Mouse (Mus musculus) CH12.LX (cell line): ENCODE results near the gene Ninl. TPM values are rescaled to one million over a fixed set of nuclear protein-coding genes. Genes with fewer than 3 reads are reported as not detected.

Source experiments
- DNase-seq: peaks from one replicate; pipeline ENCODE4 v3.0.0-alpha.2; 2013; ENCODE audit errors: extremely low read depth
- H3K27ac ChIP-seq: 2 replicates; pipeline ENCODE4 v1.5.1; 2012; ENCODE audit warnings: low read depth, mild to moderate bottlenecking, control low read depth, moderate library complexity; ENCODE audit not compliant: insufficient read depth
- H3K27me3 ChIP-seq: replicated peaks from 2 replicates; pipeline ENCODE3; 2012; ENCODE audit warnings: inconsistent platforms
- H3K36me3 ChIP-seq, 2 experiments: replicated peaks in 1 of 2; 2 replicates each; pipeline versions ENCODE3 to v1.6.1; 2012; ENCODE audit warnings: inconsistent platforms in 1 of 2, low read length in 1 of 2, mild to moderate bottlenecking in 1 of 2, mixed read lengths in 1 of 2, moderate library complexity in 1 of 2; ENCODE audit not compliant: control insufficient read depth in 1 of 2, insufficient read depth in 1 of 2
- H3K4me1 ChIP-seq, 2 experiments: 2 replicates each; pipeline ENCODE4 v1.6.1; 2012; ENCODE audit warnings: inconsistent platforms in 1 of 2, moderate library complexity in 1 of 2; ENCODE audit not compliant: insufficient read depth in 2 of 2, control insufficient read depth in 1 of 2
- H3K4me2 ChIP-seq: 2 replicates; pipeline ENCODE4 v1.6.1; 2012; ENCODE audit warnings: low read depth, mild to moderate bottlenecking, control low read depth; ENCODE audit not compliant: poor library complexity, insufficient read depth, severe bottlenecking
- H3K4me3 ChIP-seq, 3 experiments: fragments of 150-350 bp in 1 of 3; sonication (generic) in 1 of 3; replicated peaks in 1 of 3; 2 replicates each; pipeline versions ENCODE3 to v1.5.1; 2011 to 2012; ENCODE audit warnings: low read depth in 2 of 3, low read length in 2 of 3, mild to moderate bottlenecking in 2 of 3, moderate library complexity in 2 of 3, control low read depth in 1 of 3, improper control_type of control experiment in 1 of 3, inconsistent platforms in 1 of 3, mixed read lengths in 1 of 3; ENCODE audit not compliant: poor library complexity in 1 of 3
- H3K79me2 ChIP-seq: replicated peaks from 2 replicates; pipeline ENCODE4 v1.6.1; 2012; ENCODE audit warnings: mild to moderate bottlenecking, moderate library complexity; ENCODE audit not compliant: control insufficient read depth, poor library complexity, insufficient read depth, severe bottlenecking; ENCODE audit errors: extremely low read depth
- H3K9ac ChIP-seq: 2 replicates; pipeline ENCODE4 v1.6.1; 2012; ENCODE audit warnings: low read depth, mild to moderate bottlenecking, control low read depth, moderate library complexity; ENCODE audit not compliant: insufficient read depth
- H3K9me3 ChIP-seq: replicated peaks from 2 replicates; pipeline ENCODE3; 2012; ENCODE audit warnings: low read length, inconsistent platforms, mixed read lengths
- BHLHE40 ChIP-seq: IDR thresholded peaks from 2 replicates; pipeline ENCODE4 v1.6.1; 2011; ENCODE audit warnings: mild to moderate bottlenecking, low read depth, low read length, improper control_type of control experiment
- CHD1 ChIP-seq: IDR thresholded peaks from 2 replicates; pipeline ENCODE4 v1.6.1; 2012; ENCODE audit warnings: low read depth, low read length, improper control_type of control experiment, inconsistent platforms
- CHD2 ChIP-seq: IDR thresholded peaks from 2 replicates; pipeline ENCODE4 v1.6.1; 2011; ENCODE audit warnings: low read length, improper control_type of control experiment
- EP300 ChIP-seq: IDR thresholded peaks from 2 replicates; pipeline ENCODE4 v1.6.1; 2011; ENCODE audit warnings: low read length, improper control_type of control experiment
- ETS1 ChIP-seq: conservative IDR thresholded peaks from 2 replicates; pipeline ENCODE4 v1.6.1; 2012; ENCODE audit warnings: low read depth, mild to moderate bottlenecking, inconsistent platforms, low read length, improper control_type of control experiment, moderate library complexity
- HCFC1 ChIP-seq: IDR thresholded peaks from 2 replicates; pipeline ENCODE4 v1.6.1; 2012; ENCODE audit warnings: low read depth, mild to moderate bottlenecking, inconsistent platforms, low read length, improper control_type of control experiment
- IRF4 ChIP-seq: IDR thresholded peaks from 2 replicates; pipeline ENCODE4 v1.6.1; 2014; ENCODE audit warnings: low read depth, mild to moderate bottlenecking, inconsistent platforms, low read length, improper control_type of control experiment
- MAX ChIP-seq: IDR thresholded peaks from 2 replicates; pipeline ENCODE4 v1.6.1; 2011; ENCODE audit warnings: low read length, improper control_type of control experiment
- MEF2A ChIP-seq: IDR thresholded peaks from 2 replicates; pipeline ENCODE4 v1.6.1; 2014; ENCODE audit warnings: low read depth, mild to moderate bottlenecking, inconsistent platforms, low read length, improper control_type of control experiment, borderline replicate concordance
- MXI1 ChIP-seq: IDR thresholded peaks from 2 replicates; pipeline ENCODE4 v1.6.1; 2011; ENCODE audit warnings: mild to moderate bottlenecking, low read depth, low read length, improper control_type of control experiment
- MYC ChIP-seq: IDR thresholded peaks from 2 replicates; pipeline ENCODE4 v1.6.1; 2011; ENCODE audit warnings: low read depth, mild to moderate bottlenecking, improper control_type of control experiment, low read length
- NELFE ChIP-seq: IDR thresholded peaks from 2 replicates; pipeline ENCODE4 v1.6.1; 2011; ENCODE audit warnings: low read depth, low read length, improper control_type of control experiment
- NRF1 ChIP-seq: IDR thresholded peaks from 2 replicates; pipeline ENCODE4 v1.6.1; 2014; ENCODE audit warnings: low read depth, mild to moderate bottlenecking, inconsistent platforms, low read length, improper control_type of control experiment, moderate library complexity
- RCOR1 ChIP-seq: conservative IDR thresholded peaks from 2 replicates; pipeline ENCODE4 v1.6.1; 2012; ENCODE audit warnings: low read depth, mild to moderate bottlenecking, inconsistent platforms, low read length, improper control_type of control experiment
- SIN3A ChIP-seq: IDR thresholded peaks from 2 replicates; pipeline ENCODE4 v1.6.1; 2012; ENCODE audit warnings: low read length, improper control_type of control experiment, inconsistent platforms
- SMC3 ChIP-seq: IDR thresholded peaks from 2 replicates; pipeline ENCODE4 v1.6.1; 2011; ENCODE audit warnings: low read depth, low read length, improper control_type of control experiment
- TCF12 ChIP-seq: IDR thresholded peaks from 2 replicates; pipeline ENCODE4 v1.6.1; 2014; ENCODE audit warnings: low read depth, mild to moderate bottlenecking, inconsistent platforms, low read length, improper control_type of control experiment
- UBTF ChIP-seq: IDR thresholded peaks from 2 replicates; pipeline ENCODE4 v1.6.1; 2012; ENCODE audit warnings: low read depth, mild to moderate bottlenecking, inconsistent platforms, low read length, improper control_type of control experiment, moderate library complexity
- USF1 ChIP-seq: IDR thresholded peaks from 2 replicates; pipeline ENCODE4 v1.6.1; 2014; ENCODE audit warnings: low read depth, mild to moderate bottlenecking, inconsistent platforms, low read length, improper control_type of control experiment
- ZC3H11A ChIP-seq: IDR thresholded peaks from 2 replicates; pipeline ENCODE4 v1.6.1; 2012; ENCODE audit warnings: low read depth, mild to moderate bottlenecking, inconsistent platforms, low read length, improper control_type of control experiment
- ZMIZ1 ChIP-seq: IDR thresholded peaks from 2 replicates; pipeline ENCODE4 v1.6.1; 2012; ENCODE audit warnings: low read depth, mild to moderate bottlenecking, inconsistent platforms, low read length, improper control_type of control experiment
- dilution Hi-C: fragments of 300-500 bp; cut with MboI; formaldehyde crosslinking; loops from 2 replicates; pipeline ENCODE4 v1.14.3; 2020; ENCODE audit warnings: low sequenced_read_pairs; ENCODE audit not compliant: extremely low pct_unique_long_range_greater_than_20kb, extremely low pct_ligation_motif_present
- in situ Hi-C: fragments of 300-500 bp; cut with MboI; formaldehyde crosslinking; loops from 3 replicates; pipeline ENCODE4 v1.14.3; 2019; ENCODE audit warnings: low sequenced_read_pairs, low pct_ligation_motif_present, low pct_unique_long_range_greater_than_20kb, mixed read lengths
- polyA plus RNA-seq: library from polyadenylated mRNA; unstranded; fragments of >175 nt; gene quantifications from 2 replicates; pipeline ENCODE4 v1.2.1, GENCODE M21; 2012; ENCODE audit warnings: low read depth; ENCODE audit not compliant: insufficient read length
- total RNA-seq, 2 experiments: library from RNA; depleted of rRNA; stranded (reverse); fragments of 300-350 nt in 1 of 2; fragments of >200 nt in 1 of 2; gene quantifications; 2 replicates each; pipeline ENCODE4 v1.2.3; 2012 to 2014

The Ninl gene
- total and polyA plus RNA-seq, 3 experiments, result 1.8 to 6.6 (median 3.5) TPM

DNA sequence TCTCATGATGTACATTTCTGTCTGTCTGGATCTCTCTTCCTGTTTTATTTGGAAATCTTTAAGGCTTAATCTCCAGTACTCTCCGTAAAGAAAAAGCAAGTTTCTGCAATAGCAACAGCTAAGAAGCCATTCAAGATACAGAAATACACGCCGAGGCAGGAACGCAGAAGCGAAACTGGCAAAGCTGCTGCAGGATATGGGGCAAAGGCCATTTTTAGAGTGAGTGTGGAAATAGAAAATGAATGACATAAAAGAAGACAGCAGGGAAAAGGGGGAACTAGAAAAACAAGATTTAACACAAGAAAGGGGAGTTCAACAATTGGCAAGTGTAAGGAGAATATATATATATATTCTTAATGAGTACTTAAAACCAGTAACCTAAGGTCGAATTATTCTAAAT lies 117.5 kb downstream of the Ninl start:
- DNase-seq, result peak; percentile 61
- H3K9me3 ChIP-seq, result no peaks in the 10 kb centered on the region
- in situ Hi-C loops (no loop called here), dilution Hi-C loops (no loop called here)
- H3K4me2 ChIP-seq, result peak overlapping the region; percentile 96; the same call in 1 of the 2 replicates
- H3K79me2 ChIP-seq, result peaks cover 4% of the 10 kb centered on the region; the same call in 1 of the 2 replicates
- no peaks in the 10 kb centered on the region for H3K27me3 ChIP-seq
- TF ChIP-seq CHD2, result no peak
- TF ChIP-seq IRF4, result peak; percentile 85
- TF ChIP-seq RCOR1, result 0 out of 2 replicates have a peak, but pooled peaks have one; percentile 56
- TF ChIP-seq NELFE, result no peak
- no peak for TF ChIP-seq BHLHE40
- no peak for TF ChIP-seq SMC3
- no peak for TF ChIP-seq NRF1
- peak; percentile 81 for TF ChIP-seq EP300
- TF ChIP-seq MAX, result no peak
- no peak for TF ChIP-seq MYC
- peak; percentile 74; the same call in 1 of the 2 replicates for TF ChIP-seq CHD1
- no peak for TF ChIP-seq MXI1
- no peak for TF ChIP-seq UBTF
- TF ChIP-seq ETS1, result peak; percentile 51
- TF ChIP-seq SIN3A, result no peak
- TF ChIP-seq ZMIZ1, result no peak
- no peak for TF ChIP-seq ZC3H11A
- TF ChIP-seq USF1, result no peak
- TF ChIP-seq MEF2A, result peak; percentile 90
- no peak overlapping the region for H3K27ac ChIP-seq
- peak overlapping the region; percentile 63 for H3K9ac ChIP-seq
- H3K36me3 ChIP-seq, result peaks cover 3 to 47% of the 10 kb centered on the region in 2 experiments
- H3K4me3 ChIP-seq, result no peak overlapping the region
- peaks cover 8 to 37% of the 10 kb centered on the region in 2 experiments for H3K4me1 ChIP-seq

DNA sequence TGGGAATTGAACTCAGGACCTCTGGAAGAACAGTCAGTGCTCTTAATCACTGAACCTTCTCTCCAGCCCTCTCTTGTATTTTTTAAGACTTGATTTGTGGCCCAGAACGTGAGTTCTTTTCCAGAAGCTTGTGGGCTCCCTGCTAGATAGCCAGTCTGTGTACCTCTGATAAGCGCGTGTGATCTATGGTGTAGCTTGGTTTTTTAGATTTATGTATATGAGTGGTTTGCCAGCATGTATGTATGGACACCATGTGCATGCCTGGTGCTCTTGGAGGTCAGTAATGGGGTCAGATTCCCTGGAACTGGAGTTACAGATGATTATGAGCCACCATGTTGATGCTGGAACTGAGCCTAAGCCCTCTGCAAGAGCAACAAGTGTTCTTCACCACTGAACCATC lies 118.6 kb downstream of the Ninl start:
- Histone ChIP-seq H3K4me2 (no peak overlapping the region), H3K27ac (peak overlapping the region; percentile 18; the same call in 1 of the 2 replicates), H3K4me1 (peaks cover 11 to 45% of the 10 kb centered on the region in 2 experiments), H3K9me3 (no peaks in the 10 kb centered on the region), H3K27me3 (no peaks in the 10 kb centered on the region), H3K79me2 (peaks cover 4% of the 10 kb centered on the region; the same call in 1 of the 2 replicates)
- in situ Hi-C loops, result no loop called here
- DNase-seq, result no peak
- TF ChIP-seq TCF12, result no peak
- no peak for TF ChIP-seq HCFC1
- TF ChIP-seq, all 38 proteins: peak for 0
- dilution Hi-C loops, result no loop called here
- no peak overlapping the region for H3K9ac ChIP-seq
- H3K4me3 ChIP-seq, result no peak overlapping the region
- peaks cover 3 to 44% of the 10 kb centered on the region in 2 experiments for H3K36me3 ChIP-seq
